Mouse (Mus musculus): ENCODE results near the gene Tmem239.

- no peak for TF ChIP-seq CTCF (IDR thresholded peaks at IDR 0.05; ENCODE audit: insufficient read depth, low read length)
- TF ChIP-seq POLR2A (IDR thresholded peaks at IDR 0.05; ENCODE audit: borderline replicate concordance, extremely low read depth, low read depth, low read length) = no peak
Measured at GRCm38 (mm10) chr2:130404939-130405338, 1.3 kb upstream of the Tmem239 start, which contains the start of the genes Gm28372 and 1700020A23Rik.
